Mouse (Mus musculus) intestine, postnatal 0 days (tissue): ENCODE results near the gene Syn3. TPM values are rescaled to one million over a fixed set of nuclear protein-coding genes. Genes with fewer than 3 reads are reported as not detected.
"Not testable (repeated sequence)": the region's sequence is repeated elsewhere in the genome, so short reads cannot be mapped to it uniquely, and the experiment has no call there.

ENCODE experiments used
- ATAC-seq: fragments of 200-750 bp; cut with Nextera tagmentation; 2 replicates; pipeline ENCODE4 v1.8.0; 2017; ENCODE audit warnings: mild to moderate bottlenecking, moderate TSS enrichment, moderate library complexity
- H3K27ac ChIP-seq: fragments of 300-500 bp; sonication (generic); 2 replicates; pipeline ENCODE4 v1.5.1; 2014; ENCODE audit warnings: mild to moderate bottlenecking, low read depth, low read length, moderate library complexity
- H3K27me3 ChIP-seq: fragments of 300-500 bp; sonication (generic); replicated peaks from 2 replicates; pipeline ENCODE4 v1.6.1; 2014; ENCODE audit warnings: low read length, mixed read lengths; ENCODE audit not compliant: control insufficient read depth, insufficient read depth
- H3K36me3 ChIP-seq: fragments of 300-500 bp; sonication (generic); 2 replicates; pipeline ENCODE4 v1.6.1; 2014; ENCODE audit warnings: mild to moderate bottlenecking, moderate library complexity; ENCODE audit not compliant: control insufficient read depth, insufficient read depth
- H3K4me1 ChIP-seq: fragments of 300-500 bp; sonication (generic); replicated peaks from 2 replicates; pipeline ENCODE4 v1.6.1; 2014; ENCODE audit warnings: antibody characterized with exemption, low read length, mixed read lengths; ENCODE audit not compliant: control insufficient read depth, insufficient read depth
- H3K4me2 ChIP-seq: fragments of 300-500 bp; sonication (generic); replicated peaks from 2 replicates; pipeline ENCODE4 v1.6.1; 2014; ENCODE audit warnings: low read depth, mild to moderate bottlenecking, moderate library complexity
- H3K4me3 ChIP-seq: fragments of 300-500 bp; sonication (generic); 2 replicates; pipeline ENCODE4 v1.5.1; 2014; ENCODE audit warnings: low read depth, low read length
- H3K9ac ChIP-seq: fragments of 300-500 bp; sonication (generic); 2 replicates; pipeline ENCODE4 v1.6.1; 2014; ENCODE audit warnings: mild to moderate bottlenecking, low read depth, low read length
- H3K9me3 ChIP-seq: fragments of 300-500 bp; sonication (generic); 2 replicates; pipeline ENCODE4 v1.6.1; 2016; ENCODE audit warnings: mixed run types; ENCODE audit not compliant: control insufficient read depth
- CTCF ChIP-seq: sonication (generic); IDR thresholded peaks from 2 replicates; pipeline ENCODE4 v1.5.1; 2016; ENCODE audit warnings: low read depth, mild to moderate bottlenecking, control low read depth, antibody characterized with exemption, moderate library complexity
- WGBS: fragments of 180-500 bp; shearing (Covaris S2); extraction: QIAGEN DNeasy Blood & Tissue Kit; methylation state at CpG from one replicate; pipeline ENCODE4 v1.1.7; 2014; 5-methylcytosine and 5-hydroxymethylcytosine counted together
- polyA plus RNA-seq: library from polyadenylated mRNA; unstranded; fragments of >200 nt; fragmentation: Nextera tagmentation; extraction: Ambion mirVana; gene quantifications from 2 replicates; pipeline ENCODE4 v1.2.1, GENCODE M21; 2015

Gene Syn3
- polyA plus RNA-seq, 1 experiment from 2014 or later = 1.1 TPM

GRCm38 (mm10) chr10:86123224-86123623 lies 375.5 kb downstream of the Syn3 start:
- H3K9ac ChIP-seq = no peak overlapping the region
- H3K4me3 ChIP-seq = no peak overlapping the region
- H3K27me3 ChIP-seq = no peaks in the 10 kb centered on the region
- no peaks in the 10 kb centered on the region for H3K4me1 ChIP-seq
- no peak for ATAC-seq
- 62% methylated on average over 2 of the region's 2 CpGs for WGBS
- H3K9me3 ChIP-seq = no peaks in the 10 kb centered on the region
- no peaks in the 10 kb centered on the region for H3K36me3 ChIP-seq
- no peak overlapping the region for H3K27ac ChIP-seq
- H3K4me2 ChIP-seq = no peak overlapping the region
- TF ChIP-seq CTCF = no peak

GRCm38 (mm10) chr10:86122456-86122855 lies 376.2 kb downstream of the Syn3 start:
- H3K9me3 ChIP-seq, H3K4me3 ChIP-seq, H3K27me3 ChIP-seq, H3K36me3 ChIP-seq, H3K9ac ChIP-seq, H3K27ac ChIP-seq, H3K4me1 ChIP-seq, ATAC-seq, H3K4me2 ChIP-seq: not testable (repeated sequence)
- WGBS = 93% methylated on average over 10 of the region's 10 CpGs

- TF ChIP-seq CTCF = no peak
- H3K4me2 ChIP-seq = no peak overlapping the region
- H3K36me3 ChIP-seq = no peaks in the 10 kb centered on the region
- H3K4me1 ChIP-seq = no peaks in the 10 kb centered on the region
- H3K27ac ChIP-seq = no peak overlapping the region
- no peak overlapping the region for H3K9ac ChIP-seq
- 77% methylated on average over 2 of the region's 2 CpGs for WGBS
- H3K4me3 ChIP-seq = no peak overlapping the region
- no peak for ATAC-seq
- H3K27me3 ChIP-seq = no peaks in the 10 kb centered on the region
- no peaks in the 10 kb centered on the region for H3K9me3 ChIP-seq
Observed at GRCm38 (mm10) chr10:86116268-86116667, 382.4 kb downstream of the Syn3 start.

GRCm38 (mm10) chr10:86114431-86114848 lies 384.3 kb downstream of the Syn3 start:
- WGBS = 63% methylated on average over 5 of the region's 5 CpGs
- H3K9ac ChIP-seq = no peak overlapping the region
- no peaks in the 10 kb centered on the region for H3K4me1 ChIP-seq
- no peak for ATAC-seq
- H3K9me3 ChIP-seq = no peaks in the 10 kb centered on the region
- no peak overlapping the region for H3K27ac ChIP-seq
- H3K27me3 ChIP-seq = no peaks in the 10 kb centered on the region
- H3K4me3 ChIP-seq = no peak overlapping the region
- H3K36me3 ChIP-seq = no peaks in the 10 kb centered on the region
- no peak overlapping the region for H3K4me2 ChIP-seq
- no peak for TF ChIP-seq CTCF

GRCm38 (mm10) chr10:86108797-86109196 lies 389.9 kb downstream of the Syn3 start:
- ATAC-seq = no peak
- Histone ChIP-seq H3K27ac (no peak overlapping the region), H3K27me3 (no peaks in the 10 kb centered on the region), H3K36me3 (no peaks in the 10 kb centered on the region), H3K4me2 (no peak overlapping the region), H3K9me3 (no peaks in the 10 kb centered on the region), H3K4me3 (no peak overlapping the region), H3K4me1 (no peaks in the 10 kb centered on the region), H3K9ac (no peak overlapping the region)
- TF ChIP-seq CTCF = no peak
- 95% methylated on average over 4 of the region's 4 CpGs for WGBS

GRCm38 (mm10) chr10:86107681-86108080 lies 391.0 kb downstream of the Syn3 start:
- no peak for TF ChIP-seq CTCF
- H3K9me3 ChIP-seq = no peaks in the 10 kb centered on the region
- no peak for ATAC-seq
- no peak overlapping the region for H3K4me3 ChIP-seq
- H3K4me2 ChIP-seq = no peak overlapping the region
- H3K9ac ChIP-seq = no peak overlapping the region
- 63% methylated on average over 4 of the region's 4 CpGs for WGBS
- no peaks in the 10 kb centered on the region for H3K4me1 ChIP-seq
- H3K27ac ChIP-seq = no peak overlapping the region
- H3K36me3 ChIP-seq = no peaks in the 10 kb centered on the region
- H3K27me3 ChIP-seq = no peaks in the 10 kb centered on the region

- TF ChIP-seq CTCF = no peak
- H3K9me3 ChIP-seq = peaks cover 6% of the 10 kb centered on the region; the same call in 1 of the 2 replicates
- no peaks in the 10 kb centered on the region for H3K36me3 ChIP-seq
- H3K27ac ChIP-seq = no peak overlapping the region
- no peak for ATAC-seq
- H3K27me3 ChIP-seq = no peaks in the 10 kb centered on the region
- no peak overlapping the region for H3K9ac ChIP-seq
- H3K4me3 ChIP-seq = no peak overlapping the region
- no peak overlapping the region for H3K4me2 ChIP-seq
- no peaks in the 10 kb centered on the region for H3K4me1 ChIP-seq
Observed at GRCm38 (mm10) chr10:86103976-86104375, 394.7 kb downstream of the Syn3 start.
